Mouse (Mus musculus) megakaryocyte-erythroid progenitor cell, adult 5-6 weeks (primary cell): Measurements from ENCODE around the gene Rassf9. TPM values are rescaled to one million over a fixed set of nuclear protein-coding genes. Genes with fewer than 3 reads are reported as not detected.
A peak's percentile ranks its signal among the peaks of the same experiment; 100 is the strongest.

Experiments used
- ATAC-seq: replicated peaks from 2 replicates; pipeline ENCODE4 v1.8.0; 2016; ENCODE audit warnings: mild to moderate bottlenecking, inconsistent platforms; ENCODE audit not compliant: severe bottlenecking, poor library complexity, low FRiP score, low TSS enrichment
- total RNA-seq, 2 experiments: library from RNA; stranded (forward) in 1 of 2; stranded (reverse) in 1 of 2; fragments of 200-1000, 215-1000 nt in 1 of 2; fragments of >200 nt in 1 of 2; fragmentation: Nextera tagmentation in 1 of 2; gene quantifications; 2 replicates each; pipeline ENCODE4 v1.2.3; 2014 to 2017

The Rassf9 gene
- not detected in 2 replicates for total RNA-seq (2014; fragmentation: Nextera tagmentation)
- not detected in 2 replicates for total RNA-seq (2017)

- no peak for ATAC-seq
Observed at GRCm38 (mm10) chr10:102511807-102512461, at the start of gene Rassf9. TSS of gene Rassf9 (plus strand) at chr10:102512222.

GRCm38 (mm10) chr10:102469412-102469811 is 42.6 kb upstream of the Rassf9 start:
- ATAC-seq: no peak

- no peak for ATAC-seq
Observed at GRCm38 (mm10) chr10:102490386-102490785, 21.6 kb upstream of the Rassf9 start, which contains the start of gene Nts. TSS of gene Nts (minus strand) at chr10:102490486.

GRCm38 (mm10) chr10:102491792-102492191 is 20.2 kb upstream of the Rassf9 start:
- peak; percentile 71; the same call in 1 of the 2 replicates for ATAC-seq

GRCm38 (mm10) chr10:102498754-102499153 is 13.3 kb upstream of the Rassf9 start:
- ATAC-seq: peak; percentile 91

GRCm38 (mm10) chr10:102507386-102507785 is 4.6 kb upstream of the Rassf9 start:
- no peak for ATAC-seq

GRCm38 (mm10) chr10:102511461-102511806 is 588 bp upstream of the Rassf9 start:
- no peak for ATAC-seq

- no peak for ATAC-seq
Observed at GRCm38 (mm10) chr10:102514159-102514558, 2.1 kb downstream of the Rassf9 start.

- ATAC-seq: no peak
Observed at GRCm38 (mm10) chr10:102527901-102528300, 15.9 kb downstream of the Rassf9 start.

GRCm38 (mm10) chr10:102553941-102554340 is 41.9 kb downstream of the Rassf9 start:
- ATAC-seq: no peak

- ATAC-seq: no peak
Observed at GRCm38 (mm10) chr10:102562488-102562887, 50.5 kb downstream of the Rassf9 start.

- ATAC-seq: no peak
Observed at GRCm38 (mm10) chr10:102577970-102578369, 65.9 kb downstream of the Rassf9 start.

GRCm38 (mm10) chr10:102594306-102594705 is 82.3 kb downstream of the Rassf9 start:
- no peak for ATAC-seq

Other genes starting within 250 kb of the Rassf9 start
- not detected in 2 replicates for gene Nts, start 21.7 kb upstream of the Rassf9 start, total RNA-seq (2014; fragmentation: Nextera tagmentation)
- gene Nts, start 21.7 kb upstream of the Rassf9 start, total RNA-seq (2017): not detected in 2 replicates